Mouse (Mus musculus) cerebral cortex, adult 2 months (tissue): ENCODE results near the gene Stub1.

Source experiments
- WGBS: fragments of 180-500 bp; shearing (Covaris S2); methylation state at CpG from one replicate; pipeline ENCODE4 v1.1.7; 2018; 5-methylcytosine and 5-hydroxymethylcytosine counted together

Stub1 gene

GRCm38 (mm10) chr17:25823452-25823851 is 9.8 kb downstream of the Stub1 start, which contains the start of gene Wdr24:
Wdr24 (plus strand) TSS chr17:25823627.
- WGBS = under 1% methylated on average over 18 of the region's 18 CpGs

GRCm38 (mm10) chr17:25818851-25819780 is 14.1 kb downstream of the Stub1 start:
- 19% methylated on average over 46 of the region's 46 CpGs for WGBS

GRCm38 (mm10) chr17:25817662-25818061 is 15.5 kb downstream of the Stub1 start:
- WGBS = 66% methylated on average over 11 of the region's 11 CpGs

- under 1% methylated on average over 20 of the region's 20 CpGs for WGBS
These were observed 19.7 kb downstream of the Stub1 start for GRCm38 (mm10) chr17:25813471-25813870.

- WGBS = 40% methylated on average over 4 of the region's 4 CpGs
These were observed 22.3 kb downstream of the Stub1 start for GRCm38 (mm10) chr17:25810890-25811289.

- 10% methylated on average over 25 of the region's 25 CpGs for WGBS
These were observed 23.4 kb downstream of the Stub1 start for GRCm38 (mm10) chr17:25809606-25810340.

- under 1% methylated on average over 98 of the region's 100 CpGs for WGBS
These were observed 24.2 kb downstream of the Stub1 start, which contains the start of gene Fbxl16 for GRCm38 (mm10) chr17:25808789-25809605. Fbxl16 (plus strand) TSS chr17:25809085.

GRCm38 (mm10) chr17:25808028-25808427 is 25.2 kb downstream of the Stub1 start:
- 34% methylated on average over 5 of the region's 5 CpGs for WGBS

GRCm38 (mm10) chr17:25807452-25807851 is 25.8 kb downstream of the Stub1 start:
- 21% methylated on average over 2 of the region's 2 CpGs for WGBS

GRCm38 (mm10) chr17:25806507-25806906 is 26.7 kb downstream of the Stub1 start:
- WGBS = 92% methylated on average over 4 of the region's 4 CpGs

- WGBS = 7% methylated on average over 10 of the region's 10 CpGs
These were observed 30.2 kb downstream of the Stub1 start for GRCm38 (mm10) chr17:25802825-25803517.

GRCm38 (mm10) chr17:25801029-25801428 is 32.2 kb downstream of the Stub1 start:
- 8% methylated on average over 6 of the region's 6 CpGs for WGBS

- under 1% methylated on average over 35 of the region's 35 CpGs for WGBS
These were observed 36.2 kb downstream of the Stub1 start, which contains the start of gene Metrn for GRCm38 (mm10) chr17:25796951-25797369. Metrn (minus strand) TSS chr17:25797136.

- 22% methylated on average over 37 of the region's 37 CpGs for WGBS
These were observed 36.9 kb downstream of the Stub1 start for GRCm38 (mm10) chr17:25796211-25796771.

- WGBS = 54% methylated on average over 6 of the region's 6 CpGs
These were observed 37.6 kb downstream of the Stub1 start, which contains the start of gene AC134908.4 for GRCm38 (mm10) chr17:25795609-25796092. AC134908.4 (minus strand) TSS chr17:25795659.

GRCm38 (mm10) chr17:25794998-25795397 is 38.2 kb downstream of the Stub1 start:
- WGBS = 69% methylated on average over 17 of the region's 17 CpGs

- 44% methylated on average over 13 of the region's 13 CpGs for WGBS
These were observed 39.0 kb downstream of the Stub1 start for GRCm38 (mm10) chr17:25794197-25794596.

- 1% methylated on average over 14 of the region's 14 CpGs for WGBS
These were observed 40.6 kb downstream of the Stub1 start, which contains the start of gene Fam173a for GRCm38 (mm10) chr17:25792615-25793014. Fam173a (minus strand) TSS chr17:25792901.

GRCm38 (mm10) chr17:25791843-25792527 is 41.2 kb downstream of the Stub1 start:
- WGBS = under 1% methylated on average over 45 of the region's 45 CpGs
